Mouse (Mus musculus): ENCODE results near the gene Olfr568.

DNA sequence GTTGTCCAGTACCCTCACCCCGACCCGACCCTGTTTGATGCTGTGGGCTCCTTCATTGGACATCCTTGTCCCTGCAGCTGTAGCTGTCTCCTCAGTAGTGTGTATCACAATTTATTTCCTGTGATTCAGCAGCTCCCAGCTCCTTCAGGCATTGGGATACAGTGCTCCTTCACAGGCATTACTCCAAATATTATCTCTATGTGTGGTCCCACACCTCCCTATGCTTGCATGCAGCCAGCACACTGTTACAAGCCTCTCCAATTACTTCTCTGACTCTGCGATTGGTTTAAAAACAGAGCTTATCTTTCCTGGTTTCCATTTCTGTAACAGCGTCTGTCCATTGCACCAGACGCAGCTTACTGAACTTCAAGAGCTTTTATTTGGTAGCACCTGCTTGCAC is 39.5 kb downstream of the Olfr568 start:
- no peak for TF ChIP-seq POLR2A (IDR thresholded peaks at IDR 0.05; ENCODE audit: extremely low read depth, insufficient read depth, low read length)
- no peak for TF ChIP-seq CTCF (IDR thresholded peaks at IDR 0.05; ENCODE audit: low read depth, low read length)

Data from liver, adult 2 months (tissue).